Mouse (Mus musculus): ENCODE results near the gene Asap2.

Asap2 gene

DNA sequence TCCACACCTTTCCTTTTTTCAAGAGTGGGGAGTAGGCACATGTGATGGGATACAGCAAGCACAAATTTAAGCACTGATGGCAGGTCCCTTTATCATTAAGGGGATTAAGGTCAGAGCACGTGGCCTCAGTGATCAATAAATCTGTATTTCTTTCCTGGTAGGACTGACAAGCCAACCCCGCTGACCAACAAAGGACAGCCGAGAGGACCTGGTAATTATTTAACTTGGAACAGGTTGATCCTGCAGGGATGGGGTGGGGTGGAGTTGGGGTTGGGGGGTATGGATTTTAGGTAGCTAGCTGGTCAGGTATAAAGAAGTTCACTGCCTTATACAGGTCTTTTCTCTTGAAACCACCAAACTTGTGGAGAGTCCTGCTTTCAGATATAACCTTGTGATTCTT, 274.7 kb downstream of the Asap2 start:
- DNase-seq (ENCODE audit: low read depth, low spot score) = no peak

DNA sequence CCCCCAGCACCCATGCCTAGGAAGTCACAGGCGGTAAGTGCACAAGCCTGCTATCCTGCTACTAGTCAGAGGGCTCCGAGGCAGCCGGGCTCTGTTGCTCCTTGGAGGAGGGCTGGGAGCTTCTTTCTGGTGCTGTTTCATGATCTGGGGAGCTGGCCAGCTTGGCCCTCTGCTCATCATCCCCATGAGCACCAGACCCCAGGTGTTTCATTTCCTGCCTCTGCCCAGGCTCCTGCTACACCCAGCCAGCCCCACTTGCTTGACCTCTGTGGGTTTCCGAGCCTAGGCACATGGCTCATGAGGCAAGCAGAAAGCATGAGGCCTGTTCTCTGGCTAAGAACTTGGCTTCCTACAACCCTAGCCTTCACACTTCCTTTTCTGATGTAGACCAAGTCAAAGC, 275.2 kb downstream of the Asap2 start:
- no peak for DNase-seq (ENCODE audit: low read depth, low spot score)

DNA sequence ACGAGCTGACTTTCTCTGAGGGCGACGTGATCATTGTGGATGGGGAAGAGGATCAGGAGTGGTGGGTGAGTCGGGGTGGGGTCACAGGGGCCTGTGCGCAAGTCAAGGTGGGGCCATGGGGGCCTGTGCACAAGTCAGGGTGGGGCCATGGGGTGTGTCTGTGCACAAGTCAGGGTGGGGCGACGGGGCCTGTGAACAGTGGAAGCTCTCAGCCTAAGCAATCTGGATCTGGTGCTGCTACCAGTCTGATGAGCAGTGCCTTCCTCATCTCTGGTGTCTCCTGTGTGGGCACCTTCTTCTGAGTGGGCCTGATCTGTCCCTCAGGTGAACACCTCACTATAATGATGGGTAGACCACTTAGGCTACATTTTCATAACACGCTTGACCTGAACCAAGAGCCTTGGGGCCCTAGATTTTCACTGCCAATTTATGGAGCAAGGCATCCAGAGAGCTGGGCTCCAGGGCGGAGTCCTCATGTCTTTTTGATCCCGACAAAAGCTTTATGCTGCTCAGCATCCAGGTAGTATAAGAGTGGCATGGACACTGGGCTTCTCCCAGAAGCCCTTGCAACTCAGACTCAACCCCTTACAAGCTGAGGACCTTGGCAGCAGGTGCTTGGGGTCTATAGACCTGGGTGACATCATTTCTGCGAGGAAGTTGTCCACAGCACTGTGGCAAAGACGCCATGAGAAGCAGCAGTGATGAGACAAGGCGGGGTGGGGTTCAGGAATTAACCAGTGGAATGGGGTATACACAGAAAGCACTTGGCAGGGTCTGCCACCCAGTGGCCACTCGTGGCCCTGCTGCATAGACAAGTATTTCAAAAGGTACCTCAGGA, 275.9 kb downstream of the Asap2 start:
- peak; percentile 38 for DNase-seq (ENCODE audit: low read depth, low spot score)

DNA sequence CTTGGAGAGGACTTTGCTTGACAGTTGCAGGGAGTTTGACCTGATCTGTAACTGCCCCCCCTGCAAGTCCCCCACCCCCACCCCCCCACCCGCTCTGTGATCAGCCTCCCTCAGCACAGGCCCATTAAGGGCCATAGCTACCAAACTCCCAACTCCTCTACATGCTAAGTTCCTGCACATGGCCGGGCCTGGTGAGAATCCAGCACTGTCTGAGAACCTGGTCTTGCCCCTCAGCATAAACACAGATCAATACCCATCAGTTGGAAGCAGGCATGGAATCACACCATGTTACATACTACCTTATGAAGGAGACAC, 276.5 kb downstream of the Asap2 start:
- DNase-seq (ENCODE audit: low read depth, low spot score) = no peak

DNA sequence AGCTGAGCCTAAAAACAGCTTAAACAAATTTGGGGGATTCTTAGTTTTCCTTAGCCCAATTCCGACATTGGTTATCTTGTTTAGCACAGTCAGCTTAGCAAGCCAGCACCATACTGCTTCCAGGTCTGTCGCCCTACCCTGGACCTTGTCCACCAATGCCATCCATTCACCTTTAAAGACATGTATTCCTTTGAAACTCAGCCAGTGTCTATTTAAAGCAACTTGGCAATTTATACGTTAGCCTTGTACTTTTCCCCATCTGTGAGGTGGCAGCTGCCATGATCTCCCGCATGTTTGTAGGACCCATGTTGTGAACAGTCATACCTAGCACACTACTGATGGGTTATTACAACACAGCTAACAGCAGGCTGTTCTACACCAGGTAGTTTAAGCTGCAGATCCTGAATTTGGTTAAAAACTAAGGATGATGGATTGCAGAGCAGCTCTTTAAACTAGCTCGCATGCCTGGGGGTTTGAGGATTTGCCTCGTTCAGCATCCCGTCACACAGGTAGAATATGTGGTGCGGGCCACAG, 277.9 kb downstream of the Asap2 start:
- no peak for DNase-seq (ENCODE audit: low read depth, low spot score)

DNA sequence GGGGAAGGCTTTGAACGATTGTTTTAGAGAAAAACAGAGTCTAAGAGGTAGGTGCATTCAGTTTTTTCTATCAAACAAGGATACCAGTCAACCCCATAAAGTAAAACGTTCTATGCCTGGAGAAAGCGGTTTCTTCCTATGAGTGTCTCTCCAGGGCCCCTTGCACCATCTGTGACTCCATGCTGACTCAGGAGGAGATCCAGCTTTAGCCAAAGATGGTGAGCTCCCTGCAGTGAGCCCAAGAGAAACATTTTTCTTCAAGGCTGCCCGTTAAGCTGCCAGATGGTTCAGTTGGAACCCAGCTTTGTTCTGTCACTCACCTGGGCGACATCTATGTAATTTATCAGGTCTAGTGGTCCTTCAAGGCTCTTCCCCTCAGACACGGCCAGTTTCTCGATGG, 284.2 kb downstream of the Asap2 start:
- DNase-seq (ENCODE audit: low read depth, low spot score) = no peak

DNA sequence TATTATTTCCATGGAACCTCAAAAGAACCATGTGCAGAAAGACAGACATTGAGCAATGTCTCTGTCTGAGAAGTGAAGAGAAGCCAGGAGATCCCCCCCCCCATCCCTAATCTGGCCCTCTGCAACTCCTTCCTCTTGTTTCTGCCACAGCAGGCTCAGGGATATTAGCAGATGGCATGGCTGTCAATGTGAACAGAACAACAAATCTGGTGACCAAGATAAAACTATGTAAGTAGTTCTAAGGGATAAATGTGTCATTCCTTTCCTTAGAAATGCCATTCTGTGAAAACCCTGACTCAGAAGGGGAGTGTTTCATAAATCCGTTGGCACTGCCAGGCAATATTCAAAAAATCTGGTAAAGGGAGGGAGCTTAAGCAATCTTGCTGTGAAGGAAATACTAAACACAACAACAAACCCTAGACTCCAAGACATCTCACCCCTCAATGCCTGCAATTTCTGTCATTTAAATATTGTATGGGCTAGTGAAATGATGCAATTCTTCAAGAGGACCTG, 287.1 kb downstream of the Asap2 start:
- no peak for DNase-seq (ENCODE audit: low read depth, low spot score)

DNA sequence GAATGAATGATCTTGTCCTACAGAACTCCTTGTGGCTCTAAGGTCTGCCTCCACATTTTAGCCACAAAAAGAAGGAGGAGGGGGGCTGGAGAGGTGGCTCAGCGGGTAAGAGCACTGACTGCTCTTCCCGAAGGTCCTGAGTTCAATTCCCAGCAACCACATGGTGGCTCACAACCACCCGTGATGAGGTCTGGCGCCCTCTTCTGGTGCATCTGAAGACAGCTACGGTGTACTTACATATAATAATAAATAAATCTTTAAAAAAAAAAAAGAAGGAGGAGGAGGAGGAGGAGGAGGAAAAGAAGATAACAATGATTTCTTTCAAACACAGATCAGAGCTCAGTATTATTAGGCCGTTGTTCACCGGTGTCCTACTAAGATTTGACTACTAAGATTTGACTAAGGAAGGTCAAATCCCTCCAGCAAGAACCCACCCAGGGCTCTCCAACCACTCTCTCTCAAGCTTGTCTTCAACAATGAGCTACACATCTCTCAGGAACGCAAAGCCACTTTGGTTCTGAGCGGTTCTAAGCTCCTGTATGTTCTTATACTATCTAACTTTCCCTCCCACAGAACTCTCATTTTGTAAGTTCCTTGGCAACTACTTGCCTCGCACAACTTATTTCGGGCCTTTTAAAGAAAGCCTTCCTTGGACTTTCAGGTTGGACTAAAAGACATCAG, 294.6 kb downstream of the Asap2 start, which contains the start of gene Cpsf3:
Gene Cpsf3, plus strand, starts transcription at position 631 of the 681 bp plus-strand sequence.
- no peak for DNase-seq (ENCODE audit: low read depth, low spot score)

DNA sequence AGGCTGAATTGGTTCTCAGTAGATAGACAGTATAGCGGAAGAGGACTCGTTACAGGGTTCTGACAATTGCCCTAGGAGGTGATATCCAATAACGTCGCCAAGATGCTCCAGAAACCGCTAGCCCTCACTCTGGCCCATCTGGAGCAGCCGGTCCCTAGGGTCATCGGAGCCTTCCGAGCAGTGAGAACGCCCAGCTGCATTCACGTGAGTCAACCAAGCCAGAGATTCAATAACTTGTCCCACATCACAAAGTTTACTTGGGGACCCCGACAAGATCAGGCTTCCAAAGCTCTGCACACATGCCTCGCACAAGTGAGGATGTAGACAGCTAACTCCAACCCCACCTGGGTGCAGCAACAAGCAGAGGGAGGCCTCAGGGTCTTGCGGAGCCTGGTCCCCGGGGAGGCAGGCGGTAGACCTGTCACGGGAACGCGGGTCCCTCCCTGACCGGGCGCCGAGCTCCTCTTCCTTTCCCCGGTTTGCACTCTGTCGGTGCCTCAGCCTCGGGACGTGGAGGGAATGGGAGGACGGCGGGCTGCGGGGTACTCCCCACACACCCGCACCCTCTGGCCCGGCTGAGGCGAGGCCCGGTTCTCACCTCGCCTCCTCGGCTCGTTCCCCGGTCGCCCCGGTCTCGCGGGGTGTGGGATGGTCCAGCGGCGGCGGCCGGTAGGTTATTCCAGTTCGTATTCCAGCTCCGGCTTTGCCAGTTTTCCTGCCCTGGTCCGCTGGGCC, 295.4 kb downstream of the Asap2 start:
- DNase-seq (ENCODE audit: low read depth, low spot score) = no peak

DNA sequence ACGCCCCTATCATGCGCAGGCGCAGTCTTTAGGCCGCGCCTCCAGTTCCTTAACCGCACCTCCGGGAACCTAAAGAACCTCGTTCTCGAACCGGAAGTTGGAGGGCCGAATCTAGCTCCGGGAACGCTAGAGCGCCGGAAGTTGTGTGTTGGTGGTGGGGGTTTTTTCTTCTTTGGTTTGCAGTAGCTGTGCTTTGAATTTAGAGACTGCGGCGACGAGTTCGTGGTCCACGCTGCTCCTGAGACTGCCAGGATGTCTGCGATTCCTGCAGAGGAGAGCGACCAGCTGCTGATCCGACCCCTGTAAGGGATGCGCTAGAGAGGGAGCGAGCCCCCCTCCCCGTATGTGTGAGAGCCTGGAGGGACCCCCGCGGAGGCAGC, 296.0 kb downstream of the Asap2 start, which contains the start of gene Itgb1bp1:
Gene Itgb1bp1, minus strand, starts transcription at position 42 of the 380 bp plus-strand sequence.
- peak; percentile 99 for DNase-seq (ENCODE audit: low read depth, low spot score)

DNA sequence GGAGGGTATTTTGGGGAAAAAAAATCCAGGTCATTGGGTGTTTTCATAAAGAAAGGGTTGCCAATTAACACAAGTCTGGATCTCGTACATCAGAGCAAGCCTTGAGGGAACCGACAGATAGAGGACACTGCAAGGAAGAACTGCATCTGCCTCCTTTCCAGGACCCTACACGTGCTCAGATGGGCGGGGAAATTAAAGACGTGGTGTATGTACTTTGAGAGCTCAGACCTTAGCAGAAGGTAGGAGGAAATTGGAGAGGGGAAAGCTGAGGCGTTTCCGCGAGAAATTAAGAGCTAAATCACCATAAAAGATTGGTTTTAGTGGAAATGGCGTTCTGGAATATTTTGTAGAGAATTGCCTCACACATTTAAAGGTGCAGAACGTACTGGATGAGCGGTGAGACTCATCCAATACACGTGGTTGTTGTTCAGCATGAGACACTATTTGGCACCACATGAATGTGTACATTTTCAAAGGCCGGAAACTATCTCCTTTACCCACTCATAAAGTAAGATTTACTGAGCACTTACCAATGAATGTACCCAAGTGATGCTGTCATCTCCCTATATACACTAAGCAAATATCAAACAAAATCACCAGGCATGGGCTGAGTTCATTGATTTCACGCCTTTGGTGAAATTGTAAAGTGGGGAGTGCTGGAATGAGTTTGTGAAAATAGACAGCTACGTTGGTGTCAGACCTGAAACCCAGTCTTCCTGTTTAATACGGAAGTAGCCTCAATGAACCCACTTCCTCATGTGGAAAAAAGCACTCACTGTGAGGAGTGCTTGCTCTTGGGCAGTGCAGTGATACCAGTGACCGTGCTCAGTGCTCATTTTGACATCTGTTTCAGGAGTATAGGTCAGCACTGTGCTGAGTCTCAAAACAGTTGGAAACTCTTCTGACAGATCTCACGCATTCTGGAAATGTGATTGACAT, 296.7 kb downstream of the Asap2 start:
- no peak for DNase-seq (ENCODE audit: low read depth, low spot score)

DNA sequence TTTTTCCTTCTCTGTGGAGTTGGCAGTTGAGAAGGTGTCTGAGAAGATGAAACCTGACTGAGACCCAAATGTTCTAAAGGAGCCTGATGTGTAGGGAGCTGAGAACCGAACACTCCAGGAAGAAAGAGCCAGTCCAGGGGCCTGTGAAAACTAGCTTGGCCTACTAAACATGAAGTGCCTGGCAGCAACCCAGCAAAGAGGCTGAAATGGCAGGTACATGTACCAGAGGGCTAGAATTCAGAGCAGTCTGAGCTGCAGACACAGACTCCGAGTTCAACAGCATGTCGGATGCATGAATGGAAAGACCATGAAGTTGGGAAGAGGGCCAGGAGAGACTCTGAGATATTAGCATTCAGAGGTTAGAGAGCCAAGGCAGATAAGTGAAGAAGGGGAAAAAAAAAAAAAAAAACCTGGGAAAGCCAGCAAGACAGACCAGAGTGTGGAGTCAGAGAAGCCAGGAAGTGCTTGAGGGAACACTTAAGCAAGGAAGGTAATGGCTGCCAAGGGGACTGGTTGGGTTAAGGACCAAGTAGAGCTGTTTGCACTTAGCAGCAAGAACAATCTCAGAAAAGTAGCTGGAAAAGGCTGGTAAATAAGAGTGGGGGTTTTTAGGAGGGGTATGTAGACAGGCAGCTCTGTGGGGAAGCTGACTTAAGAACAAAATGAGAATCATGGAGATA, 298.6 kb downstream of the Asap2 start:
- DNase-seq (ENCODE audit: low read depth, low spot score) = no peak

DNA sequence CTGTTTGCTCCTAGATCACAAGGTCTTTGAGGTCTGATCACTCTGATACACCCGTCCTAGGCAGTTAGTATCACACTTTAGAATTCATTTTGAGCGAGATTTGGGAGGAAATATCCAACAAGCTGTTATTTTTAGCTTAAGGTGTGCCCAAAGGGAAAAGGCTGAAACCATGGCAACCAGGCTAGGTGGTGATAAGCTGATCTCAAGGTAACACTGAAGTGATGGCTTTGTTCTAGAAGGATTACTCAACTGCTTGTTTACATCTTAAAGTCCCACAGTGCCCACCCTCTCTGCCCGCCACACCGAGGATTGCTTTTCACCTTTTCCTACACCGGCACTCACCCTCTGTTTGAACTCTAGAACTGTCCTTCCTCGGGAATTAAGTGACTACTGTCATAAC, 299.4 kb downstream of the Asap2 start:
- no peak for DNase-seq (ENCODE audit: low read depth, low spot score)

DNA sequence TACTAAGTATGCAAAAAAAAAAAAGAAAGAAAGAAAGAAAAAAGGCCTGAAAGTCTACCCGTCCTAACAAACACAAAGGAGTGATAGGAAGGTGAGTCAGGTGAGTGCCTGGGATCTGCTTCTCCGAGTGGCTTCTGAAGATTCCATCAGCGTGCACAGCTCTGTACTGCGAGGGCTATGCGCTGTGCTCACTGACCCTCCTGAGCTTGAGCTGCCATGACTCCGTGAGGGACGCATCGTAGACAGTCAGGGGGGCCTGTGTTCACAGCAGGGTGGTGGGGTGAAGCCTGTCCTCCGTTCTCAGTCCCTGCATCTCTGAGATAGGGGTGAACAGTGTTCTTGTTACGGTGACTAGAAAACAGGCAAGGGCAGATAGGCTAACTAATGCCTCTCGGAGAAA, 308.6 kb downstream of the Asap2 start:
- no peak for DNase-seq (ENCODE audit: low read depth, low spot score)

DNA sequence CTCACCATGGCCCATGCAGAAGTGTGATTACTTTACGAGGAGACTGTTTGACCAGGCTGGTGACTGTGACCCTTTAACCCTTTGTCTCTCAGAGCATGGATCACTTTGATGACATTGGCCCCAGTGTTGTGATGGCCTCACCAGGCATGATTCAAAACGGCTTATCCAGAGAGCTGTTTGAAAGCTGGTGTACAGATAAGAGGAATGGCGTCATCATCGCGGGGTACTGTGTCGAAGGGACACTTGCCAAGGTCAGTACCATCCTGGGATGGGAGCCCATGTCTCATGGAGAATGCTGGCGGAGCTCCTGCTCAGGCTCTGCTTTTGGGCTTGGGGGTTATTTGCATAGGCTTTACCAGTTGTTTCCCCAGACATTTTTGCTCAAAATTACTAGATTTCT, 311.1 kb downstream of the Asap2 start:
- no peak for DNase-seq (ENCODE audit: low read depth, low spot score)

DNA sequence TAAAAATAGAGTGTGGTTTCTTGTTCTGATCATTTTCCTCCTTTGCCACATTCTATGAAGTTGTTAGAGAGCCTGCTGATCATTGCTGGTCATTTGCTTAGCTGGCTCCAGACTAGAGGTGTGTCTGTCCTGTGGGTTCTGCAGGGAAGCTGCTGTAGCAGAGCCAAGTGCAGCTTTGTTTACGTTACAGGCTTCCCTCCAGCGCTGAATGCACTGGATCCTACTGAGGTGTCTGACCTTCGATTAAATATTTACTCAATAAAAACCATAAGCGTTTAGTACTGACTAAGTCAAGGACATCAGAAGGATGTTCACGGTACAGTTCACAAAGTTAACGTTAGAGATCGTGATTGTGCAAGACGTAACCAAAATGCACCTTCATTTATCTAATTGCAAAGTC, 311.7 kb downstream of the Asap2 start:
- no peak for DNase-seq (ENCODE audit: low read depth, low spot score)

DNA sequence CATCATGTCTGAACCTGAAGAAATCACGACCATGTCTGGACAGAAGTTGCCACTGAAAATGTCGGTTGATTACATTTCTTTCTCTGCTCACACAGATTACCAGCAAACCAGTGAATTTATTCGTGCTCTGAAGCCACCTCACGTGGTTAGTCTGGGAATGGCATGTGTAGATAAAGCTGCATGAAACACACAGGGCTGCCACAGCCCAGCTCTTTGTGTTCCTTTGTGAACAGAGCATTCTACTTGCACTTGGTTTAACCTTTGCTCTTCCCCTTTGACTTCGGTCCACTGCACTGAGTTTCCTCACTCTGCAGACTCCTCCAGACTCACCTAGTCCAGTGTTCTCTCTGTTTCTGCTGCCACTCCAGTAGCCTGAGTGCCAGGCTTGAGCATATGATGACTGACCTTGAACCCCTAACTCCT, 312.1 kb downstream of the Asap2 start:
- DNase-seq (ENCODE audit: low read depth, low spot score) = no peak

DNA sequence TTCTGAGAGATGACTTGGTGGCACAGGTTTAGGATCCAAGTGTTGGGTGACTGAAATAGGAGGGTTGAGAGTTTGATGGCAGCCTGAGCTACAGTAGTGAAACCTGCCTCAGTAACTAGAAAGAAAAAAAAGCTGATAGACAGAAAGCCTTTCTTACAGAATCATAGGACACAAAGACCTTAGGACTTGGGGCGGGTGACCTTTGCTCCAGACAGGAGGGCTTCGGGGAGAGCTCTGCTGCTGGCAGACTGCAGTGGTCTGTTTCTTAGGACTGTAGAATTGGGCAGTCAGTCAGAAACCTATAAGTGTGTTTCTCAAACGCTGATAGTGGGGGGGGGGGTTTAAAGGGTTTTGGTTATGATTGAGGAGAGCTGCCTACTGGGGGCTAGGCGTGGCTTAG, 315.5 kb downstream of the Asap2 start:
- no peak for DNase-seq (ENCODE audit: low read depth, low spot score)

DNA sequence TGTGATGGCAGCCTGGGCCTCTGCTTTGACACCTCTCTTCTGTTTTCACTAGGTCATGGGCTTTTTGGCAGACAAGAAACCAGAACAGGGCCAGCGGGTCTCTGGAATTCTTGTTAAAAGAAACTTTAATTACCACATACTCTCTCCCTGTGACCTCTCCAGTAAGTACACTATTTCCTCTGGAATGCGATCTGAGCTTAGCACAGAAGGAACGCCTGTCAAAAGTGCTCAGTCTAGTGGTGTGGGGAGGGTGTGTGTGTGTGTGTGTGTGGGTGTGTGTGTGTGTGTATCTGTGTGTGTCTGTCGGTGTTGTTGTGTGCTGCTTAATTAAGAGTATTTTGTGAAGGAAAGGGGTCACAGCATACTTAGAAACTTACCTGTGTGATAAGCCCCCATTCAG, 316.5 kb downstream of the Asap2 start:
- DNase-seq (ENCODE audit: low read depth, low spot score) = no peak

DNA sequence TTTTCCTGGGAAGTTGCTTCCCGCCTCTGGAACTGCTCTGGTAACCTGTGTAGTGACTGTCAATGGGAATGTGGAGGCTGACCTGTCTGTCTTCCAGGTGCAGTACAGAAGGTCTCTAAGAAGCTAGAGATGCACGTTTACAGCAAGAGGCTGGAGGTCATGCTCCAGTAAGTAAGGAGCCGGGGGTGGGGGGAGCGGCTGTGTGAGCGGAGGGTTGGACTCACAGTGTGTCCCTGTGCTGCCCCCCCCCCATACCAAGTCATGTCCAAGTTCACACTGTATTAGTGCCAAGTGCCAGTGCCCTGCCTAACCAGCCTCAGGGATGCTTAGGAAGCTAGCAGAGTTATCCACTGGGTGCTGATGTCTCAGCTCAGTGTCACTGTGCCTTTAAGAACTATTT, 321.9 kb downstream of the Asap2 start:
- DNase-seq (ENCODE audit: low read depth, low spot score) = no peak

Data from retina, postnatal 7 days (tissue).